Mouse (Mus musculus) testis, adult 2 months (tissue): ENCODE measurements around the gene Napb. TPM values are rescaled to one million over a fixed set of nuclear protein-coding genes. Genes with fewer than 3 reads are reported as not detected.

ENCODE experiments used
- H3K27ac ChIP-seq: fragments of 200-500 bp; 2 replicates; pipeline ENCODE4 v1.5.1; 2012; ENCODE audit warnings: low read depth, low read length; ENCODE audit not compliant: control insufficient read depth, insufficient read depth
- H3K27me3 ChIP-seq: fragments of 200-500 bp; 2 replicates; pipeline ENCODE4 v1.6.1; 2012; ENCODE audit warnings: mild to moderate bottlenecking, low read length, moderate library complexity; ENCODE audit not compliant: control insufficient read depth, insufficient read depth
- H3K36me3 ChIP-seq: fragments of 200-500 bp; 2 replicates; pipeline ENCODE4 v1.6.1; 2012; ENCODE audit warnings: mild to moderate bottlenecking, low read length; ENCODE audit not compliant: control insufficient read depth, insufficient read depth
- H3K4me1 ChIP-seq: fragments of 200-500 bp; 2 replicates; pipeline ENCODE4 v1.6.1; 2012; ENCODE audit warnings: low read length; ENCODE audit not compliant: control insufficient read depth, insufficient read depth
- H3K4me3 ChIP-seq: fragments of 200-500 bp; 2 replicates; pipeline ENCODE4 v1.5.1; 2012; ENCODE audit warnings: low read depth, mild to moderate bottlenecking, low read length, moderate library complexity, mixed read lengths; ENCODE audit not compliant: control insufficient read depth
- CTCF ChIP-seq: fragments of 200-500 bp; IDR thresholded peaks from 2 replicates; pipeline ENCODE4 v1.5.1; 2012; ENCODE audit warnings: low read depth, mild to moderate bottlenecking, inconsistent platforms, low read length, moderate library complexity; ENCODE audit not compliant: control insufficient read depth, insufficient read depth, insufficient replicate concordance
- POLR2A ChIP-seq: fragments of 200-500 bp; IDR thresholded peaks from 2 replicates; pipeline ENCODE4 v1.6.1; 2012; ENCODE audit warnings: low read depth, mild to moderate bottlenecking, inconsistent platforms, low read length, moderate library complexity; ENCODE audit not compliant: control insufficient read depth
- polyA plus RNA-seq: library from polyadenylated mRNA; depleted of rRNA; stranded (reverse); fragments of >200 nt; gene quantifications from 2 replicates; pipeline ENCODE4 v1.2.3, GENCODE M21; 2012; rRNA removed

The Napb gene
- polyA plus RNA-seq, 1 experiment, result 1.2 TPM

DNA sequence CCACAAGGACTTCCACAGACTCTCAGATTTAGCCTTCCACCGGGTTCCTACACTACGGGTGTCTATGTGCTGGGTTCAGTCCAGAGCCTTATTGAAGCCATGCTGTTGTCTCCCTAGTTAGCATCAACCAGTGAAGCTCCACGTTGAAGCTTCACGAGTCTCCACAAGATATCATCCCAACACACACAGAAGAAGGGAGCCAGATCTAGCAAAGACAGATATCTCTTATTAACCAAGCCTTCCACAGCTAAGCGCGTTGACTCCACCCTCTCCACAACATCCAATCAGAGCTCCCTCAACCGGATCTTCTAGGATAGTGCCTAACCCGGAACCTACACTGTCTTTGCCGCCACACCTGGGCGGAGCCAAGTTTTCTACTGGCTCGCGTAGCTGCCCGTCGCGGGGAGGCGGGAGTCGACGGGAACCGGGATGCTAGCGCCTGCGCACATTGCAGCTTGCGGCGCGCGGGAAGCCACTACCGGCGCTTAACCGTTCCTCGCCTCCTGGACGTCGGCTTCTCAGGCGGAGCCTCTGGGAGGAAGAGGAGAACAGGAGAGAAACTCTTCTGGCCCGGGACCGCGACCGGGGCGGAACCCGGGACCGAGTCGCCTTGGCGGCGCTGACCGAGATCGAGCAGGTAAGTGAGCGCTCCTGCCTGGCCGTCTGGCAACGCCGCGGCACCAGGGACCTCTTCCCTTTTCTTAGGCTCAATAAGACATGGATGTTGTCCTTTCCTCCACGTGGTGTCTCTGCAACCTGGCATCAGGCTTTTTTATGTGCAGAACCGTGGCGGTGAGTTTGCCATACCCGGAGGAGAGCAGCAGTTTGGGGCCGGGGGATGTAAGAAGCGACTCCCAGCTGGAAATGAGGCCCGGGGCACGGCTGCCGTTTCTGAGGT lies 59.8 kb downstream of the Napb start, which contains the start of gene Nxt1:
Nxt1 (plus strand) TSS at position 403 of the 898 bp plus-strand sequence.
- Histone ChIP-seq H3K4me1 (no peaks in the 10 kb centered on the region; the same call in 1 of the 2 replicates), H3K27me3 (no peaks in the 10 kb centered on the region), H3K27ac (peak within 1 kb of the TSS; percentile 99), H3K4me3 (peak within 1 kb of the TSS; percentile 98), H3K36me3 (no peaks in the 10 kb centered on the region)
- TF ChIP-seq CTCF, result no peak
- peak; percentile 88 for TF ChIP-seq POLR2A

DNA sequence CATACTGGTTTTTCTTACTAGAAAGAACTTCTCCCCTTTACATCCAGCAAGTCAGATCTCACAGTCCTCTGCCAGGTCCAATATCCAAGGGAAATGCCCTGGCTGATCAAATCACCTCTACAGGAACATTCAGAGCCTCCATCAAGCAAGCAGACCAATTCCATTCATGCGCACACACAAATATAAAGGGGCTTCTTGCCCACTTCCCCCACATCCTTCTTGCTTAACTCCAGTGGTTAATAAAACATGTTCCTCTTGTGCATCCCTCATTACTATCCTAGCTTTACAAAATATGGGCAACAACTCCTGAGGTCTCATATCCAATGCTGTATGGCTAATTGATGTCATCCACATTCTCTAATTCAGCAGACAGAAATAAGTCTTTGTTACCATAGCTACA lies 68.8 kb downstream of the Napb start:
- H3K4me1 ChIP-seq, result no peaks in the 10 kb centered on the region
- H3K4me3 ChIP-seq, result no peak overlapping the region
- no peaks in the 10 kb centered on the region for H3K27me3 ChIP-seq
- TF ChIP-seq CTCF (no peak), POLR2A (no peak)
- H3K36me3 ChIP-seq, result no peaks in the 10 kb centered on the region
- no peak overlapping the region for H3K27ac ChIP-seq

DNA sequence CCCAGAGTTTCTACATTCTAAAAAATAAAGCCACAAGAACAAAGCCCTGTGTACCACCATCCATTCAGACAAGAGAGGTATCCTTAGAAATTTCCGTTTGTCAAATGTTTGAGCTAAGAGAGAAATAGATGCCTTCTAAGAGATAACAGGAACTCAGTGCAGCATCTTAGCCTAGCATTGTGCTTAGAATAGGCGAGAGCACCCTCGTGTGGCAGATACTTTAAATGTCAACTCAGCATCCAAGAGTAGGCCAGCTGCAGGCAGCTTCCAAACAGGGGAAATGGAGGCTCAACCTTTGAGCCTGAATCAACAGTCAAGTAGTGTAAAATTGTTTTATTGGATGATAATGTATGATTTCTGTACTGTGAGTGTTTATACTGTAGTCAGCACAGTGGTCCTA lies 77.3 kb downstream of the Napb start:
- H3K36me3 ChIP-seq, result no peaks in the 10 kb centered on the region
- no peaks in the 10 kb centered on the region for H3K27me3 ChIP-seq
- no peaks in the 10 kb centered on the region for H3K4me1 ChIP-seq
- no peak overlapping the region for H3K27ac ChIP-seq
- H3K4me3 ChIP-seq, result no peak overlapping the region
- TF ChIP-seq POLR2A (no peak), CTCF (peak; percentile 31; the same call in 1 of the 2 replicates)

DNA sequence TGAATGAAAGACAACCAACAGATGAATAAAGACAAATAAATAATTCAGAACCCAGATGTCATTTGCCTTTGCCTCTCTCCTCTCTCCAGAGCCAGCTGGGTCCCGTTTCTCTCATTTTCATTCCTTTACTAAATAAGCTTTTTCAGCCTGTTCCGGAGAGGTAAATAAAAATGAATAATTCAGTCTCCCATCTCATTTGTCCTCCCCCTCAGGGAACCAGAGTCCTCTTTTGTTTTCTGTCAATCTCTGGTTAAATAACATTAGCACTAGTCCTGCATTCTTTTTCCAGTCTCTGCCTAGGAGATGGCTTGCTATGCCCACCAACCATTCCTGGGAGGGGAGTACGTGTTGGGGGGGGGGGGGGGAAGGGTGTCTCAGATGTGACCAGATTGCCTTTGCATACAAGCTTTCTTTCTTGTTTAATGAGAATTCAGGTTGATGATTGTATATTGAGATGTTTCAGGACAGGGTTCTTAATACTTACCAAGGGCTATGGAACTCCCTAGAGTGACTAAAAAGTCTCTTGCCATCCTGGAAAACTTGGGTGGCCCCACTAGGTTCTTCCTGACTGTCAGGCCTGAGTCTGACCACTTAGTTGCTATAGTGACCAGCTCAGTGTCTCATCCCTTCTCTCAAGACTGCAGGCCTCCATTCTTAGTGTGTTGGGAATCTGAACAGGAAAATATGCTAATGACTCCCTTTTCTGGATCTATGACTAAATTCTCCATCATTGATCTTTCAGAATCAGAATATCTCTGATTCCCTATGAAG lies 81.5 kb downstream of the Napb start:
- TF ChIP-seq POLR2A (no peak), CTCF (no peak)
- Histone ChIP-seq H3K36me3 (no peaks in the 10 kb centered on the region), H3K4me3 (no peak overlapping the region), H3K4me1 (no peaks in the 10 kb centered on the region), H3K27ac (no peak overlapping the region), H3K27me3 (no peaks in the 10 kb centered on the region)

DNA sequence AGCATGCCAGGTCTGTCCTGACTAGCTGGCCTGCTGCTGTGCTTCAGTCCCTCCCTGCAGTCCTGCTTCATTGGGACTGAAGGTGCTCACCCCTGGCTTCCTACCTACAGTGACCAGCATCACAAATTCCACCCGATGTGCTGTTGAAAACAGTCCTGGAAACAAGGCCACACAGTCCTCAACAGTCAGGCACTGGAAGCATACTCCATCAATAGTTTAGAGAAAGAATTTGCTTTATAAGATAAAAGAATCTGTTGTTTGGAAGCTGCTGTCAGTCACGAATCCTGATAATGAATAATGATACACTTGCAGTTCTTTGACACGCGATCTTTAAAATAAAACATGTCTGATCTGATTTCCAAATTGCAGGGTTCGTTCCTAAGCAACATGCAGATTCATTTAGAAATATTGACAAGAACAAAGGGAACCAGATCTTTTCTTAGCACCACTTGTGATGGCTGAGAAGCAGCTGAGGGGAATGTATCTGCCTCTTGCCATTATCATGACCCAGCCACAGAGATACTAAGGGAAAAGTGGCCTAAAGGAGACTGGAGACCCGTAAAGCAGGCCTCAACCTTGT lies 87.8 kb downstream of the Napb start:
- no peak overlapping the region for H3K27ac ChIP-seq
- TF ChIP-seq POLR2A, result no peak
- no peak for TF ChIP-seq CTCF
- H3K36me3 ChIP-seq, result no peaks in the 10 kb centered on the region
- no peaks in the 10 kb centered on the region for H3K4me1 ChIP-seq
- no peaks in the 10 kb centered on the region for H3K27me3 ChIP-seq
- no peak overlapping the region for H3K4me3 ChIP-seq

Other genes with a start within 250 kb of the Napb start
- gene Nxt1, start 59.9 kb downstream of the Napb start, polyA plus RNA-seq, result 151 and 160 TPM in 2 replicates
- 7.4 and 8.9 TPM in 2 replicates for gene Gzf1, start 51.4 kb downstream of the Napb start, polyA plus RNA-seq
- 128 and 160 TPM in 2 replicates for gene Cstl1, start 17.9 kb upstream of the Napb start, polyA plus RNA-seq
- not detected in 2 replicates for gene Cst11, start 39.0 kb upstream of the Napb start, polyA plus RNA-seq
- 15.4 and 23.7 TPM in 2 replicates for gene 8030411F24Rik, start 49.5 kb upstream of the Napb start, polyA plus RNA-seq
- 116 and 198 TPM in 2 replicates for gene Cst12, start 56.9 kb upstream of the Napb start, polyA plus RNA-seq
- 227 and 310 TPM in 2 replicates for gene Cst8, start 66.3 kb upstream of the Napb start, polyA plus RNA-seq
- gene Cst13, start 87.6 kb upstream of the Napb start, polyA plus RNA-seq, result 83.9 and 104 TPM in 2 replicates
- 176 and 342 TPM in 2 replicates for gene Cst9, start 102.7 kb upstream of the Napb start, polyA plus RNA-seq
- 21.7 and 25.8 TPM in 2 replicates for gene 9230104L09Rik, start 132.6 kb upstream of the Napb start, polyA plus RNA-seq
- 442 and 443 TPM in 2 replicates for gene Cst3, start 143.2 kb upstream of the Napb start, polyA plus RNA-seq